Mouse (Mus musculus): Measurements from ENCODE around the gene Chst15. TPM values are rescaled to one million over a fixed set of nuclear protein-coding genes. Genes with fewer than 3 reads are reported as not detected.

Gene Chst15
- polyA plus RNA-seq, 1 experiment from 2014 or later = 30.8 TPM

- no peak for ATAC-seq (ENCODE audit: insufficient number of reproducible peaks, insufficient read depth, low FRiP score, low read depth)
- peaks cover 27% of the 10 kb centered on the region; the same call in 1 of the 2 replicates for H3K36me3 ChIP-seq (ENCODE audit: control insufficient read depth, insufficient read depth, low read length)
- H3K27ac ChIP-seq (ENCODE audit: low read length) = no peak overlapping the region
These were observed 46.7 kb downstream of the Chst15 start for GRCm38 (mm10) chr7:132270364-132270763.

GRCm38 (mm10) chr7:132269661-132270060 is 47.4 kb downstream of the Chst15 start:
- H3K9me3 ChIP-seq (ENCODE audit: control insufficient read depth, low read depth, low read length) = 0 out of 2 replicates have a peak, but pooled peaks cover 3% of the 10 kb centered on the region
- no peak overlapping the region for H3K4me3 ChIP-seq (ENCODE audit: low read depth, low read length)
- 82% methylated on average over 3 of the region's 3 CpGs for WGBS
- H3K27ac ChIP-seq (ENCODE audit: low read length) = no peak overlapping the region
- H3K27me3 ChIP-seq (ENCODE audit: control insufficient read depth, insufficient read depth, low read length) = no peaks in the 10 kb centered on the region
- no peak overlapping the region for H3K4me2 ChIP-seq (replicated peaks; ENCODE audit: low read depth, low read length)
- no peak overlapping the region for H3K9ac ChIP-seq (replicated peaks; ENCODE audit: low read depth, low read length)
- ATAC-seq (ENCODE audit: insufficient number of reproducible peaks, insufficient read depth, low FRiP score, low read depth) = no peak
- H3K4me1 ChIP-seq (ENCODE audit: control insufficient read depth, insufficient read depth, low read length) = no peaks in the 10 kb centered on the region
- H3K36me3 ChIP-seq (ENCODE audit: control insufficient read depth, insufficient read depth, low read length) = peaks cover 27% of the 10 kb centered on the region; the same call in 1 of the 2 replicates

More at GRCm38 (mm10) chr7:132270364-132270763, 46.7 kb downstream of the Chst15 start:
- H3K4me1 ChIP-seq (ENCODE audit: control insufficient read depth, insufficient read depth, low read length) = no peaks in the 10 kb centered on the region
- WGBS = 77% methylated on average over 8 of the region's 8 CpGs
- no peak overlapping the region for H3K4me2 ChIP-seq (replicated peaks; ENCODE audit: low read depth, low read length)
- no peak overlapping the region for H3K4me3 ChIP-seq (ENCODE audit: low read depth, low read length)
- no peak overlapping the region for H3K9ac ChIP-seq (replicated peaks; ENCODE audit: low read depth, low read length)
- H3K27me3 ChIP-seq (ENCODE audit: control insufficient read depth, insufficient read depth, low read length) = no peaks in the 10 kb centered on the region
- H3K9me3 ChIP-seq (ENCODE audit: control insufficient read depth, low read depth, low read length) = 0 out of 2 replicates have a peak, but pooled peaks cover 3% of the 10 kb centered on the region

DNA sequence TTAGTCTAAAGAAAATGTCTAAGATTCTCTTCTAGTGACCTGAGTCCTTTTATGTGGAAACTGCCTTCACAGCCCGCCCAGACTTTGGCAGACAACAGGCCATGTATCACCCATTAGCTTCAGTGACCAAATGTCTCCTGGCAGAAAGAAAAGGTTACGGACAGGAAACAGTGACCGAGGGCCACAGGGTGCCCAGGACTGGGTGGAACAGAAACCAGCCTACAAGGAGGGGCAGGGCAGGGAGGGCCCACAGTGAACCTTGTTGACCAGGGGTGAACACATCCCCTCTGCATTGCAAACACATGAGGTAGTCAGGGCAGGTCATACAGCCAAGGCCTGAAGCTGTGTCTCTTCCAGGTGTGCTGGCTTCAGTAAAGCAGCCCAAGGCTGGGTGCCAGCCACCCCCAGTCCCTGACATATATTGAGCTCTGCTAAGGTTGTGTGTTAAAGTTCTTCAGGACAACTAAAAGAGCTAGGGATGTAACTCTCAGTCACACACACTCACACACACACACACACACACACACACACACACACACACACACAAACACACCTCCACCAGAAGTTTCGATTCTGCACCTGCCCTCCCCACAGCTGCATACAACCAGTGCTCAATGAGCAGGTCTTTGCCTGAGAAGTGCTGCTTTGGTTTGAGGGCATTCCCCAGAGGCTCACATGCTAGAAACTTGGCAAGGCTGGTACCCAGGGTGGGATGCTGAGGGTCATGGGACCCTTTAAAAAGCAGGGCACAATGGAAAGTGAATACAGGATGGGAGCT is 49.1 kb downstream of the Chst15 start:
- no peaks in the 10 kb centered on the region for H3K4me1 ChIP-seq (ENCODE audit: control insufficient read depth, insufficient read depth, low read length)
- no peak overlapping the region for H3K27ac ChIP-seq (ENCODE audit: low read length)
- peaks cover 27% of the 10 kb centered on the region; the same call in 1 of the 2 replicates for H3K36me3 ChIP-seq (ENCODE audit: control insufficient read depth, insufficient read depth, low read length)
- no peak overlapping the region for H3K4me3 ChIP-seq (ENCODE audit: low read depth, low read length)
- no peaks in the 10 kb centered on the region for H3K27me3 ChIP-seq (ENCODE audit: control insufficient read depth, insufficient read depth, low read length)
- no peak for ATAC-seq (ENCODE audit: insufficient number of reproducible peaks, insufficient read depth, low FRiP score, low read depth)
- no peak overlapping the region for H3K9ac ChIP-seq (replicated peaks; ENCODE audit: low read depth, low read length)
- no peak overlapping the region for H3K4me2 ChIP-seq (replicated peaks; ENCODE audit: low read depth, low read length)
- H3K9me3 ChIP-seq (ENCODE audit: control insufficient read depth, low read depth, low read length) = no peaks in the 10 kb centered on the region
- 89% methylated on average over 4 of the region's 4 CpGs for WGBS

DNA sequence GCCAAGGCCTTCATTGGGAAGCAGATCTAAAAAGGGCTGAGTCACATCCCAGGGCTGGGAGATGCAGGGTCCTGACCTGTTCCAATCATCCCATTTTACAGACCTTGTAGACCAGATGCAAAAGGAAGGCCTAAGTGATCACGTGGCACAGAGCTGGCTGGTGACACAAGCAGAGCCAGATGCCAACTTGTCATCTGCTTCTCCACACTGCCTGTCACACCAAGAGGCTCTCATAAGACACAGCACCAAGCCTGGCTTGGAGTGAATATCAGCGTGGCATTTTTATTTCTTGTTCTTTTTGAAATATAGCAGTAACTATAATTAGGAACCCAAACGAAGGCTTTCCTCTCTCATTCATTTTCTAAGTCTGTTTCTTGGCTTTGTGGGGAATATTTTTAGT is 52.3 kb downstream of the Chst15 start:
- Histone ChIP-seq H3K27me3 (ENCODE audit: control insufficient read depth, insufficient read depth, low read length) (no peaks in the 10 kb centered on the region), H3K4me2 (replicated peaks; ENCODE audit: low read depth, low read length) (no peak overlapping the region), H3K4me1 (ENCODE audit: control insufficient read depth, insufficient read depth, low read length) (peaks cover 7% of the 10 kb centered on the region; the same call in 1 of the 2 replicates), H3K9ac (replicated peaks; ENCODE audit: low read depth, low read length) (no peak overlapping the region), H3K36me3 (ENCODE audit: control insufficient read depth, insufficient read depth, low read length) (peaks cover 26% of the 10 kb centered on the region), H3K9me3 (ENCODE audit: control insufficient read depth, low read depth, low read length) (no peaks in the 10 kb centered on the region), H3K4me3 (ENCODE audit: low read depth, low read length) (no peak overlapping the region), H3K27ac (ENCODE audit: low read length) (no peak overlapping the region)
- ATAC-seq (ENCODE audit: insufficient number of reproducible peaks, insufficient read depth, low FRiP score, low read depth) = no peak
- 75% methylated on average over 3 of the region's 3 CpGs for WGBS

DNA sequence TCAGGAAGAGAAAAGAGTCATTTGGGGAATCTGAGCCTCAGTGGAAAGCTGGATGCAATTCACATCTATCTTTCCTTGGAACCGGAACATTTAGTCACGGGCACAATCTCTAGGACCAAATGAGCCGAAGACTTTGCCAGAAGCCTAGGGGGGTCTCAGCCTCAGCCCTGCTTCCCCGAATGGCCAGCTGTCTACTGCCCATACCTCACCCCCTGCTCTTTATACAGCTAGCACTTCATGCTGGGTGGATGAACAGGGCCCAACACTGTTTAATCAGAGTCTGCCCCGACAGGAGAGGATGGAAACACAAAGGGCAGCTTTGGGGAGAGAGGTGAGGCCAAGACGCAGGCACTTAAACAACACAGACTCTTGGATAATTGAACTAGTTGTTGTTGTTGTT is 53.8 kb downstream of the Chst15 start:
- Histone ChIP-seq H3K4me1 (ENCODE audit: control insufficient read depth, insufficient read depth, low read length) (peaks cover 14% of the 10 kb centered on the region), H3K4me3 (ENCODE audit: low read depth, low read length) (no peak overlapping the region)
- ATAC-seq (ENCODE audit: insufficient number of reproducible peaks, insufficient read depth, low FRiP score, low read depth) = no peak

DNA sequence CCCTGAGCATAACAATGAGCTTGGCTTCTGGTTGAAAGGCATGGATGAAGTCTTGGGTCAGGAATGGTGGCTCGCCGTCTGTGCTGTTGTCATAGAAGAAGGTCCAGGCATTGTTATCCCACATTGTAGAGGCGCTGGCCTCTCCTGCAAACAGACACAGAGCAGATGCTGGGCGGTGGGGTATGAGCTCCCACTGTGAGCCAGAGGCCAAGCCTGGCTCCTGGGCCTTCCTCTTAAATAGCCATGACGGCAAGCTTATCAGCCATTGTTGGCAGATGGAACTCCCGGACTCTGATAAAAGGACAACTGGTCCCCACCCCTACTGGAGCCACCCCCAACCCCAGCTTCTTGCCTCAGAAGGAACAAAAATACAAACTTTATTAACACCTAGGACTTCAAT is 54.3 kb downstream of the Chst15 start:
- Histone ChIP-seq H3K9ac (replicated peaks; ENCODE audit: low read depth, low read length) (no peak overlapping the region), H3K36me3 (ENCODE audit: control insufficient read depth, insufficient read depth, low read length) (peaks cover 19% of the 10 kb centered on the region)

More for the DNA sequence above, 53.8 kb downstream of the Chst15 start:
- Histone ChIP-seq H3K9ac (replicated peaks; ENCODE audit: low read depth, low read length) (no peak overlapping the region), H3K4me2 (replicated peaks; ENCODE audit: low read depth, low read length) (no peak overlapping the region), H3K9me3 (ENCODE audit: control insufficient read depth, low read depth, low read length) (no peaks in the 10 kb centered on the region), H3K27me3 (ENCODE audit: control insufficient read depth, insufficient read depth, low read length) (no peaks in the 10 kb centered on the region), H3K36me3 (ENCODE audit: control insufficient read depth, insufficient read depth, low read length) (peaks cover 19% of the 10 kb centered on the region), H3K27ac (ENCODE audit: low read length) (no peak overlapping the region)
- WGBS = 69% methylated on average over 6 of the region's 6 CpGs

DNA sequence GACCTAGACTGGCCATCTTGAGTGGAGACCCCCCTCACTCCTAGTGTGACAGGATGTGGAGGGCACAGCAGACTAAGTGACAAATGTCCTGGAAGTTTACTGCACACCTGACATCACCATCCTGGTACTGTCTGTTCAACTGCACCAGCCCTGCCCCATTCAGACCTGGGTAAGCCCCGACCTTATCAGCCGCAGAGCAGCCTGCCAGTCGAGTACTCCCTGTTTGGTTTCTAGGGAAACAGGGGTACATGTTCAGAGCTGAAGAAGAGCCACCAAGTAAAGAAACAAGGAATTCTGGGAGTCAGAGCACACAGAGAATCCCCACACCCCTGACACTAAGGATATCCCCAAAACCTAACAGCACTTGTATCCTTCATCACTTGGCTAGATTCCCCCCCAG is 55.1 kb downstream of the Chst15 start:
- Histone ChIP-seq H3K27ac (ENCODE audit: low read length) (no peak overlapping the region), H3K27me3 (ENCODE audit: control insufficient read depth, insufficient read depth, low read length) (no peaks in the 10 kb centered on the region), H3K4me2 (replicated peaks; ENCODE audit: low read depth, low read length) (no peak overlapping the region), H3K4me3 (ENCODE audit: low read depth, low read length) (no peak overlapping the region), H3K9me3 (ENCODE audit: control insufficient read depth, low read depth, low read length) (no peaks in the 10 kb centered on the region), H3K36me3 (ENCODE audit: control insufficient read depth, insufficient read depth, low read length) (peaks cover 22% of the 10 kb centered on the region), H3K4me1 (ENCODE audit: control insufficient read depth, insufficient read depth, low read length) (peaks cover 16% of the 10 kb centered on the region), H3K9ac (replicated peaks; ENCODE audit: low read depth, low read length) (no peak overlapping the region)
- ATAC-seq (ENCODE audit: insufficient number of reproducible peaks, insufficient read depth, low FRiP score, low read depth) = no peak; the same call in 1 of the 2 replicates
- 46% methylated on average over 3 of the region's 3 CpGs for WGBS

More for the DNA sequence above, 54.3 kb downstream of the Chst15 start:
- Histone ChIP-seq H3K27me3 (ENCODE audit: control insufficient read depth, insufficient read depth, low read length) (no peaks in the 10 kb centered on the region), H3K4me2 (replicated peaks; ENCODE audit: low read depth, low read length) (no peak overlapping the region), H3K4me3 (ENCODE audit: low read depth, low read length) (no peak overlapping the region), H3K4me1 (ENCODE audit: control insufficient read depth, insufficient read depth, low read length) (peaks cover 16% of the 10 kb centered on the region), H3K9me3 (ENCODE audit: control insufficient read depth, low read depth, low read length) (no peaks in the 10 kb centered on the region), H3K27ac (ENCODE audit: low read length) (no peak overlapping the region)
- no peak for ATAC-seq (ENCODE audit: insufficient number of reproducible peaks, insufficient read depth, low FRiP score, low read depth)
- WGBS = 57% methylated on average over 6 of the region's 6 CpGs

- Histone ChIP-seq H3K4me1 (ENCODE audit: control insufficient read depth, insufficient read depth, low read length) (peaks cover 16% of the 10 kb centered on the region), H3K4me3 (ENCODE audit: low read depth, low read length) (no peak overlapping the region), H3K9ac (replicated peaks; ENCODE audit: low read depth, low read length) (no peak overlapping the region), H3K27ac (ENCODE audit: low read length) (no peak overlapping the region), H3K4me2 (replicated peaks; ENCODE audit: low read depth, low read length) (no peak overlapping the region), H3K9me3 (ENCODE audit: control insufficient read depth, low read depth, low read length) (no peaks in the 10 kb centered on the region), H3K36me3 (ENCODE audit: control insufficient read depth, insufficient read depth, low read length) (peaks cover 18% of the 10 kb centered on the region), H3K27me3 (ENCODE audit: control insufficient read depth, insufficient read depth, low read length) (no peaks in the 10 kb centered on the region)
- ATAC-seq (ENCODE audit: insufficient number of reproducible peaks, insufficient read depth, low FRiP score, low read depth) = no peak
- 74% methylated on average over 5 of the region's 5 CpGs for WGBS
These were observed 56.4 kb downstream of the Chst15 start for GRCm38 (mm10) chr7:132260632-132261031.
